Mouse (Mus musculus) inflammation-experienced regulatory T-cells, adult 6 months (primary cell): ENCODE measurements around the gene Zfp566. TPM values are rescaled to one million over a fixed set of nuclear protein-coding genes. Genes with fewer than 3 reads are reported as not detected.
A peak's percentile ranks its signal among the peaks of the same experiment; 100 is the strongest.

ENCODE experiments used
- ATAC-seq: one replicate; pipeline ENCODE4 v1.8.0; 2017
- polyA plus RNA-seq, 3 experiments: library from polyadenylated mRNA; unstranded; fragments of 100-300 nt; shearing (Covaris generic); gene quantifications; one replicate each; pipeline ENCODE4 v1.2.1; 2017

The Zfp566 gene
- polyA plus RNA-seq, 3 experiments from 2014 or later, result 7.2 to 14.5 (median 10.9) TPM

GRCm38 (mm10) chr7:30053591-30053990 lies 36.7 kb downstream of the Zfp566 start:
- no peak for ATAC-seq

GRCm38 (mm10) chr7:30050882-30051548 lies 39.3 kb downstream of the Zfp566 start, which contains the start of gene Zfp14:
Gene Zfp14, minus strand, starts transcription at chr7:30051380.
- ATAC-seq, result peak; percentile 100

GRCm38 (mm10) chr7:30048126-30048525 lies 42.2 kb downstream of the Zfp566 start:
- no peak for ATAC-seq

- ATAC-seq, result no peak
These were observed 46.0 kb downstream of the Zfp566 start for GRCm38 (mm10) chr7:30044354-30044753.

GRCm38 (mm10) chr7:30034331-30034730 lies 56.0 kb downstream of the Zfp566 start:
- no peak for ATAC-seq

- ATAC-seq, result no peak
These were observed 58.9 kb downstream of the Zfp566 start for GRCm38 (mm10) chr7:30031379-30031778.

- no peak for ATAC-seq
These were observed 59.6 kb downstream of the Zfp566 start for GRCm38 (mm10) chr7:30030677-30031076.

GRCm38 (mm10) chr7:30028572-30028971 lies 61.8 kb downstream of the Zfp566 start:
- ATAC-seq, result no peak

Other genes with a start within 250 kb of the Zfp566 start
- gene Zfp940, start 236.9 kb downstream of the Zfp566 start, polyA plus RNA-seq, result 1 to 10 TPM; 3.5 to 6.8 (median 4.8) TPM
- 1 to 10 TPM; 2.7 to 9.2 (median 8.2) TPM for gene Zfp420, start 230.5 kb downstream of the Zfp566 start, polyA plus RNA-seq
- gene Zfp27, start 184.0 kb downstream of the Zfp566 start, polyA plus RNA-seq, result 1 to 10 TPM; 5.8 to 8.4 (median 7.1) TPM
- gene Zfp383, start 182.3 kb downstream of the Zfp566 start, polyA plus RNA-seq, result 1 to 10 TPM in 1 of 3 experiments, under 1 TPM in 2; 0.63 to 1.0 (median 0.80) TPM
- 1 to 10 TPM; 3.8 to 4.7 (median 4.6) TPM for gene Zfp74, start 136.4 kb downstream of the Zfp566 start, polyA plus RNA-seq
- gene Zfp568, start 106.6 kb downstream of the Zfp566 start, polyA plus RNA-seq, result 1 to 10 TPM; 1.8 to 2.0 (median 2.0) TPM
- gene Zfp14, start 39.1 kb downstream of the Zfp566 start, polyA plus RNA-seq, result 1 to 10 TPM; 4.4 to 7.2 (median 5.8) TPM
- 10 to 100 TPM in 1 of 3 experiments, 1 to 10 TPM in 2; 4.6 to 10.9 (median 5.9) TPM for gene Zfp82, start 17.6 kb downstream of the Zfp566 start, polyA plus RNA-seq
- 1 to 10 TPM in 2 of 3 experiments, under 1 TPM in 1; 0.87 to 3.9 (median 1.7) TPM for gene Gm26920, start 117 bp downstream of the Zfp566 start, polyA plus RNA-seq
- gene Zfp260, start 4.2 kb upstream of the Zfp566 start, polyA plus RNA-seq, result 10 to 100 TPM; 59.7 to 83.0 (median 70.5) TPM
- gene Zfp382, start 31.4 kb upstream of the Zfp566 start, polyA plus RNA-seq, result 10 to 100 TPM; 10.2 to 15.5 (median 15.1) TPM
- 10 to 100 TPM; 12.9 to 20.8 (median 13.5) TPM for gene Zfp146, start 79.2 kb upstream of the Zfp566 start, polyA plus RNA-seq
- gene Cox7a1, start 93.6 kb upstream of the Zfp566 start, polyA plus RNA-seq, result 1 to 10 TPM; 2.3 to 3.5 (median 3.3) TPM
- 10 to 100 TPM; 66.6 to 74.8 (median 71.1) TPM for gene Capns1, start 108.3 kb upstream of the Zfp566 start, polyA plus RNA-seq
- gene Polr2i, start 141.4 kb upstream of the Zfp566 start, polyA plus RNA-seq, result 10 to 100 TPM; 51.0 to 54.5 (median 54.2) TPM
- gene Tbcb, start 141.7 kb upstream of the Zfp566 start, polyA plus RNA-seq, result 100 to 1,000 TPM in 2 of 3 experiments, 10 to 100 TPM in 1; 95.8 to 156 (median 120) TPM
- gene Ovol3, start 145.2 kb upstream of the Zfp566 start, polyA plus RNA-seq, result not detected
- gene Thap8, start 189.6 kb upstream of the Zfp566 start, polyA plus RNA-seq, result under 1 TPM; 0.26 to 0.70 (median 0.26) TPM
- 1 to 10 TPM; 1.5 to 5.3 (median 1.5) TPM for gene Wdr62, start 189.9 kb upstream of the Zfp566 start, polyA plus RNA-seq
- 1 to 10 TPM; 3.6 to 7.0 (median 5.8) TPM for gene Clip3, start 201.2 kb upstream of the Zfp566 start, polyA plus RNA-seq
- 100 to 1,000 TPM in 2 of 3 experiments, 10 to 100 TPM in 1; 69.8 to 178 (median 155) TPM for gene Alkbh6, start 218.2 kb upstream of the Zfp566 start, polyA plus RNA-seq
- gene Syne4, start 224.3 kb upstream of the Zfp566 start, polyA plus RNA-seq, result 10 to 100 TPM in 1 of 3 experiments, 1 to 10 TPM in 2; 4.3 to 14.7 (median 6.4) TPM
- not detected for gene E130208F15Rik, start 231.2 kb upstream of the Zfp566 start, polyA plus RNA-seq
- gene Sdhaf1, start 233.4 kb upstream of the Zfp566 start, polyA plus RNA-seq, result 1 to 10 TPM; 2.0 to 6.1 (median 3.9) TPM